Mouse (Mus musculus) activated CD4-positive, CD25-positive, alpha-beta regulatory T cell, adult 9 weeks (primary cell): Measurements from ENCODE around the gene Cd300ld4. TPM values are rescaled to one million over a fixed set of nuclear protein-coding genes. Genes with fewer than 3 reads are reported as not detected.

ENCODE experiments used
- polyA plus RNA-seq: library from polyadenylated mRNA; unstranded; fragments of 100-300 nt; shearing (Covaris generic); gene quantifications from one replicate; pipeline ENCODE4 v1.2.1, GENCODE M21; 2017

Cd300ld4 gene
- not detected for polyA plus RNA-seq

GRCm38 (mm10) chr11:115026912-115027311 lies at the start of gene Cd300ld4:
Cd300ld4 (minus strand) TSS chr11:115027012.

DNA sequence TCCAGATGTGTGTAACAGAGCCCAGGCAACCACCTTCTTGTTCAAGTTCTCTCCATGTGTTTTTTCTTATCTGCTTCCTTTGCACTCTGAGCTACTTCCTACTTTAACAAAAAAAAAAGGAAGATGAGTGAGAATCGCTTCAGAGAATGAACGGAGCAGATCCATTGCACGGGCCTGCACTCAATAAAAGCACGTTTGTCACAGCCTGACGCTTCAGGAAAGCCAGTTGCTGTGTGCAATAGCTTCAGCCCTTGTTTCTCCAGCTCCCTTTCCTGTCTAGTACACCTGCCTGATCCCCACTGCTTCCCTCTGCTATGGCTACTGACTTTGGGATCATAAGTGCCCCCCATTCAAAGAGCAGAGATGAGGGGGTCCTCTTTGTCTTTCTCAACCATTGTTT lies 35.3 kb upstream of the Cd300ld4 start, which contains the start of gene Cd300e:
Gene Cd300e (minus strand): TSS at position 101 of the 400 bp plus-strand sequence.

DNA sequence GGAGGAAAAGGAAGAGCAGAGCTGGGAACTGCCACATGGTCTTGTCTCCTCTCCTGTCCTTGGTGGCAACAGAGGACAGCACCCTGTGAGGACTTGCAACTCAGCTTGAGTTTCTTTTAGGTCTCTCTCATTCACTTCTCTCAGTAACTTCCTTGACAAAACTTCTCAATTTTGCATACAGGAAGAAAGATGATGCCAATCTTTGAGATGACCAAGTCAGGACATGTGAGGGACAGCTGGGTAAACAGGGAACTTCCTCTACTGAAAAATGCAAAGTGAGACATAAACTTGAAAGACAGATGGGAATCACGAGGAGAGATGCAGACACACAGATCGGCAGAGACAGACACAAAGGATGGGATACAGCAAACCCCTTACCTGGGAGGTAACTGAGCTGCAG lies 21.4 kb upstream of the Cd300ld4 start, which contains the start of gene Cd300ld3:
Gene Cd300ld3 (minus strand): TSS at position 151 of the 400 bp plus-strand sequence.

DNA sequence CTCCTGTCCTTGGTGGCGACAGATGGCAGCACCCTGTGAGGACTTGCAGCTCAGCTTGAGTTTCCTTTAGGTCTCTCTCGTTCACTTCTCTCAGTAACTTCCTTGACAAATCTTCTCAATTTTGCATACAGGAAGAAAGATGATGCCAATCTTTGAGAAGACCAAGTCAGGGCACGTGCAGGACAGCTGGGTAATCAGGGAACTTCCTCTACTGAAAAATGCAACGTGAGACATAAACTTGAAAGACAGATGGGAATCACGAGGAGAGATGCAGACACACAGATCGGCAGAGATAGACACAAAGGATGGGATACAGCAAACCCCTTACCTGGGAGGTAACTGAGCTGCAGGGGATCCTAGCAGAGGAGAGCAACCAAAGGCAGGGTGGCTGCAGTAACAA lies 10.9 kb upstream of the Cd300ld4 start, which contains the start of gene Cd300ld5:
Gene Cd300ld5 (minus strand): TSS at position 101 of the 400 bp plus-strand sequence.

DNA sequence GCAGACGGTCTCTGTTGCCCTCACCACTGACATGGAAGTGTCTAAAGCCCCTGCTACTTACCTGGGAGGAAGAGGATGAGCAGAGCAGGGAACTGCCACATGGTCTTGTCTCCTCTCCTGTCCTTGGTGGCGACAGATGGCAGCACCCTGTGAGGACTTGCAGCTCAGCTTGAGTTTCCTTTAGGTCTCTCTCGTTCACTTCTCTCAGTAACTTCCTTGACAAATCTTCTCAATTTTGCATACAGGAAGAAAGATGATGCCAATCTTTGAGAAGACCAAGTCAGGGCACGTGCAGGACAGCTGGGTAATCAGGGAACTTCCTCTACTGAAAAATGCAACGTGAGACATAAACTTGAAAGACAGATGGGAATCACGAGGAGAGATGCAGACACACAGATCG lies 10.7 kb downstream of the Cd300ld4 start, which contains the start of gene Cd300ld2:
Gene Cd300ld2 (minus strand): TSS at position 101 of the 400 bp plus-strand sequence.

DNA sequence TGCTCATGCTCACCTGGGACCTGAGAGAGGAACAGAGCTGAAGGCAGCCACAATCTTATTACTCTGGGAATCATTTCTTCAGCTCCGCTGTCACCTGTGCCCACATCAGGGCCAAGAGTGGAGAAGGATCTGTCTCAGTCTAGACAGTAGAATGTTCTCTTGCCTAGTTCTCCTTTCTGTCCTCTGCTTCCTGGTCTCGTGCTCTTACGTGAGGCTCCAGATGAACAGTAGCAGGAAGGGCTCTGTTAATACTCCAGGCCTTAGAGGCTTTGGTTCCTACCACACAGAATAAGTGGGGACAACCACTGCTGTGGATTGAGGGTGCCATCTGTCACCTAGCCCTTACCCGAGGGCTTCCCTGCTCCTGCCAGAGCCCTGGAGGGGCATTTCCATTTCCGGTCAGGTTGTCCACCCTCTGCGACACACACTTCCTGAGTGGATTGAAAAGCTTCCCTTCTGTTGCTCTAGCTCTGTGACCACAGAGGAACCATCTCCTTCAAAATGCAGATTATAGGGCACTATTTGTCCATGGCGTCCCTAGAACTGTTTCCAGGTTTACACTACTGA lies 25.3 kb downstream of the Cd300ld4 start, which contains the start of gene Cd300c2:
Gene Cd300c2 (minus strand): TSS at position 407 of the 567 bp plus-strand sequence.

DNA sequence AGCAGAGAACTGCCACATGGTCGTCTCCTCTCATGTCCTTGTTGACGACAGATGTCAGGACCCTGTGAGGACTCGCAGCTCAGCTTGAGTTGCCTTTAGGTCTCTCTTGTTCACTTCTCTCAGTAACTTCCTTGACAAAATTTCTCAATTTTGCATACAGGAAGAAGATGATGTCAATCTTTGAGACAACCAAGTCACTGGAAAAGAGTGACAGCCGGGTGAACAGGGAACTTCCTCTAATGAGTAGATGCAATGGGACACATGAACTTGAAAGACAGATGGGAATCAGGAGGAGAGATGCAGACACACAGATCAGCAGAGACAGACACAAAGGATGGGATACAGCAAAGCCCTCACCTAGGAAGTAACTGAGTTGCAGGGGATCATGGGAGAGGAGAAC lies 37.0 kb downstream of the Cd300ld4 start, which contains the start of gene Cd300ld:
Gene Cd300ld (minus strand): TSS at position 130 of the 400 bp plus-strand sequence.

Other genes with a start within 250 kb of the Cd300ld4 start
- not detected for gene Btbd17, start 231.1 kb downstream of the Cd300ld4 start, polyA plus RNA-seq
- not detected for gene Gpr142, start 228.1 kb downstream of the Cd300ld4 start, polyA plus RNA-seq
- gene Gprc5c, start 175.9 kb downstream of the Cd300ld4 start, polyA plus RNA-seq: 0.10 TPM
- gene Cd300a, start 137.0 kb downstream of the Cd300ld4 start, polyA plus RNA-seq: 0.62 TPM
- 0.13 TPM for gene Cd300lb, start 92.6 kb downstream of the Cd300ld4 start, polyA plus RNA-seq
- gene Cd300c, start 57.9 kb downstream of the Cd300ld4 start, polyA plus RNA-seq: 0.42 TPM
- not detected for gene Cd300ld, start 37.1 kb downstream of the Cd300ld4 start, polyA plus RNA-seq
- gene Cd300c2, start 25.1 kb downstream of the Cd300ld4 start, polyA plus RNA-seq: 1.6 TPM
- not detected for gene Cd300ld2, start 10.8 kb downstream of the Cd300ld4 start, polyA plus RNA-seq
- not detected for gene Cd300ld5, start 10.8 kb upstream of the Cd300ld4 start, polyA plus RNA-seq
- not detected for gene Cd300ld3, start 21.4 kb upstream of the Cd300ld4 start, polyA plus RNA-seq
- gene Cd300e, start 35.2 kb upstream of the Cd300ld4 start, polyA plus RNA-seq: 0.51 TPM
- gene Rab37, start 64.4 kb upstream of the Cd300ld4 start, polyA plus RNA-seq: 198 TPM
- 0.75 TPM for gene Cd300lf, start 107.0 kb upstream of the Cd300ld4 start, polyA plus RNA-seq
- gene Slc9a3r1, start 136.3 kb upstream of the Cd300ld4 start, polyA plus RNA-seq: 578 TPM
- gene Tmem104, start 160.5 kb upstream of the Cd300ld4 start, polyA plus RNA-seq: 18.5 TPM
- 17.9 TPM for gene Nat9, start 160.8 kb upstream of the Cd300ld4 start, polyA plus RNA-seq
- gene Grin2c, start 240.2 kb upstream of the Cd300ld4 start, polyA plus RNA-seq: not detected